Mouse (Mus musculus) stomach, embryonic 14.5 days (tissue): ENCODE data around the gene Asdurf. TPM values are rescaled to one million over a fixed set of nuclear protein-coding genes. Genes with fewer than 3 reads are reported as not detected.
"Not testable (repeated sequence)": the region's sequence is repeated elsewhere in the genome, so short reads cannot be mapped to it uniquely, and the experiment has no call there.

Experiments used
- ATAC-seq: fragments of 200-750 bp; cut with Nextera tagmentation; 2 replicates; pipeline ENCODE4 v1.8.0; 2017; ENCODE audit warnings: low read depth, moderate TSS enrichment; ENCODE audit not compliant: insufficient number of reproducible peaks, insufficient read depth, low FRiP score
- H3K27ac ChIP-seq: fragments of 300-500 bp; sonication (generic); 2 replicates; pipeline ENCODE4 v1.5.1; 2014; ENCODE audit warnings: mild to moderate bottlenecking, low read length, moderate library complexity, mixed read lengths
- H3K27me3 ChIP-seq: fragments of 300-500 bp; sonication (generic); 2 replicates; pipeline ENCODE4 v1.6.1; 2014; ENCODE audit warnings: low read length, control low read depth, mixed read lengths; ENCODE audit not compliant: control insufficient read depth, insufficient read depth
- H3K36me3 ChIP-seq: fragments of 300-500 bp; sonication (generic); 2 replicates; pipeline ENCODE4 v1.6.1; 2014; ENCODE audit warnings: mild to moderate bottlenecking, control low read depth, low read length, moderate library complexity, mixed read lengths; ENCODE audit not compliant: control insufficient read depth, insufficient read depth
- H3K4me1 ChIP-seq: fragments of 300-500 bp; sonication (generic); 2 replicates; pipeline ENCODE4 v1.6.1; 2014; ENCODE audit warnings: low read length, control low read depth, mixed read lengths; ENCODE audit not compliant: control insufficient read depth, insufficient read depth
- H3K4me2 ChIP-seq: fragments of 300-500 bp; sonication (generic); replicated peaks from 2 replicates; pipeline ENCODE4 v1.6.1; 2014; ENCODE audit warnings: low read depth, low read length, control low read depth
- H3K4me3 ChIP-seq: fragments of 300-500 bp; sonication (generic); 2 replicates; pipeline ENCODE4 v1.5.1; 2014; ENCODE audit warnings: low read depth, low read length, control low read depth
- H3K9ac ChIP-seq: fragments of 300-500 bp; sonication (generic); replicated peaks from 2 replicates; pipeline ENCODE4 v1.6.1; 2014; ENCODE audit warnings: low read depth, mild to moderate bottlenecking, control low read depth, low read length, moderate library complexity, mixed read lengths
- H3K9me3 ChIP-seq: fragments of 300-500 bp; sonication (generic); 2 replicates; pipeline ENCODE4 v1.6.1; 2016; ENCODE audit warnings: low read depth, low read length, control low read depth; ENCODE audit not compliant: control insufficient read depth
- WGBS: fragments of 180-500 bp; shearing (Covaris S2); extraction: QIAGEN DNeasy Blood & Tissue Kit; methylation state at CpG from one replicate; pipeline ENCODE4 v1.1.7; 2014; 5-methylcytosine and 5-hydroxymethylcytosine counted together
- polyA plus RNA-seq: library from polyadenylated mRNA; unstranded; fragments of >200 nt; fragmentation: Nextera tagmentation; extraction: Ambion mirVana; gene quantifications from 2 replicates; pipeline ENCODE4 v1.2.1, GENCODE M21; 2014

Asdurf gene
- polyA plus RNA-seq: 13.9 and 17.8 TPM in 2 replicates

DNA sequence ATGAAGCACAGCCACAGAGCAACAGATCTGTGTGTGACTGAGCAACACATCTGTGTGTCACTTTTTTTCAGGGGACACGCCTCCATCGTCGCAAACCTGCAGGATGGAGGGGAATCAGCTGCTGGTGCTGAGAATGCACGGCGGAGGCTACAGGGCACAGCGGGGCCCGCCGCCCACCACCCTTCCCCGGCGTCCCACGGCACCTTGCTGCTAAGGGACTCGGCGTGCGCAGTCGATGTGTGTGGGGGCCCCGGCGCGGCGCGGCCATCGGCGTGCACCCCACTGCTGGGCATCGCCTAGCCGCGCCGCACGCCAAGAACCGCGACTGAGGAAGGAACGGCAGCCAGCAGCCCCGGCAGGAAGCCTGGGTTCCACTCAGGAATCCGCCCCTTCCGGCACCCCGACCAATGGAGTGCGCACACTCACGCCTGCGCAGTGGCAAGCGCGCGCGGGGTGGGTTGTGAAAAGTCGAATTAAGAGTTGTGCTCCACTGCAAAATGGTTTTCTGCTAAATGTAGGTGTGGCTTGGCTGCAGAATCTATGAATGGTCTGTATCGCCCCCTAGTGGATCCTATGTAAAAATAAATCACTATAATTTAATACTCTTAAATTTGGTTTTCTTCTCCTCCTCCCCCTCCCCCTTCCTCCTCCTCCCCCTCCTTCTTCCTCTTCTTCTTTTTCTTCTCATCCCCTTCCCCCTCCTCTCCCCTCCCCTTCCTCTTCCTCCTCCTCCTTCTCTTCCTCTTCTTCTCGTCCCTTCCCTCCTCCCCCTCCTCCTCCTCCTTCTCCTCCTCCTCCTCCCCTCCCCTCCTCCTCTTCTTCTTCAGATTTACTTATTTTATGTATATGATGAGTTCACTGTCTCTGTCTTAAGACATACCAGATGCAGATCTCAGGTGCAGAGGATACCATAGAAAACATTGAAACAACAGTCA, at the start of gene Asdurf, which contains the start of the genes Gm28551 and Asnsd1:
Gene Asdurf (minus strand): TSS at position 293 of the 935 bp plus-strand sequence.
Gene Gm28551 (minus strand): TSS at position 341 of the 935 bp plus-strand sequence.
Gene Asnsd1 (minus strand): TSS at position 426 of the 935 bp plus-strand sequence.
- Histone ChIP-seq H3K4me1 (peaks cover 5% of the 10 kb centered on the region; the same call in 1 of the 2 replicates), H3K27ac (peak within 1 kb of the TSS; percentile 81), H3K4me3 (peak within 1 kb of the TSS; percentile 80), H3K36me3 (peaks cover 10% of the 10 kb centered on the region), H3K9me3 (no peaks in the 10 kb centered on the region), H3K27me3 (no peaks in the 10 kb centered on the region), H3K4me2 (peak within 1 kb of the TSS; percentile 38), H3K9ac (peak within 1 kb of the TSS; percentile 93)
- WGBS: under 1% methylated on average over 44 of the region's 44 CpGs
- peak; percentile 100 for ATAC-seq

DNA sequence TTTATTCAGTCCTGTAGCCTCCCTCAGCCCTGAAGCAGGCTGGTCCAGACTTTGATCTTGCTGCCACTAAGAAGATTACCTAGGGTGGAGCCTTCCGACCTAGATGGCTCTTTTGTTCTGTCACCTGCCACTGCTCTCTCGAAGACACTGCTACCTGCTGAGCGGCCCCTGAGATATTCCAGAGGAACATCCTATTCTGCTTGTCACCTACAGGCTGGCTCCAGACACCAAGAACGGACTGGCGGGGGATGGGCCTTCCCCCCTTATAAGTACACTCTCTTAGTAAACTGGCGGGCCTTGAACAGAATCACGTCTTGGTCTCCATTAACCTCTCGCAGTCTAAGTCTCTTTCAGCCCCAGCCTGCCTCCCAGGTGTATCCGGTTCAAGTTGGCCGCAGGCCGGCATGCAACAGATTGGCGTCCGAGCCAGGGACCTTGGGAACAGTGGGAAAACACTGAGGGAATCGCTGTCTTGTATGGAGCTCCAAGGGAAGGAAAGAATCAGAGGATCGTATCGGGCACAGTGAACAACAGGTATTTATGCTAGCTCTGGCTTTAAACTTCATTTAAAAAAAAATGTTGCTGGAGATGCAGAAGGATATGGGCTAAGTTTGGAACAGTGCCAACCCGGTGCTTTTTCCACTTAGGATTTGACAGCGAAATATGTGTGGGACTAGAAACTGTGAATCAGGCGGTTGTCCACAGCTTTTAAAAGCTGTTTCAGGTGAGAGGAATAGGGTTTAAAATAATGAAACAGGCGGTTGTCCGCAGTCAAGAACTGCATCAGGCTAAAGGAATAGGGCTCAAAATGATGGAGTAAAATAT, 41.7 kb upstream of the Asdurf start:
- H3K36me3 ChIP-seq, ATAC-seq, H3K4me1 ChIP-seq, H3K9ac ChIP-seq, H3K4me3 ChIP-seq, H3K9me3 ChIP-seq, H3K27me3 ChIP-seq, H3K27ac ChIP-seq: not testable (repeated sequence)
- 0 out of 2 replicates have a peak overlapping the region, but pooled peaks have one; percentile 7 for H3K4me2 ChIP-seq
- WGBS: 30% methylated on average over 21 of the region's 21 CpGs

DNA sequence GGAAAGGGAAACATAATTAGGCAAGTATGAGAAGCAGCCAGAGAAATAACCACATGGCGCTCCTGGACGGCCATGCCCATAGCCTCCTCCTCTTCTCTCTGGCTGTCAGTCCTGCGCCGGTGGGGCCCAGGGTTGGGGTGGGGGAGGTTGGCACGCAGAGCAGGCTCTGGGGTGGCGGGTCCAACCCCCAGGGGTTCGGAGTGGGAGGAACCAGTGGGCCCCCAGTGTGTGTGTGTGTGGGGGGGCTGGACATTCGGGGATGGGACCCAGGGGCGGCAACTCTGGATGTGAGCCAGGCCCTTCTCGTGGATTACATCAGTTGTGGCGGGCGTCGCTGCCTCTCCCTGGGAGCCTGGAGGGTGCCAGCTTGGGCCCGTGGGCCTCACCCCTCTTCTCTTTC, 36.3 kb upstream of the Asdurf start:
- no peak for ATAC-seq
- H3K9ac ChIP-seq: no peak overlapping the region
- H3K4me2 ChIP-seq: no peak overlapping the region
- no peaks in the 10 kb centered on the region for H3K9me3 ChIP-seq
- H3K27ac ChIP-seq: no peak overlapping the region
- H3K4me3 ChIP-seq: no peak overlapping the region
- H3K4me1 ChIP-seq: no peaks in the 10 kb centered on the region
- H3K36me3 ChIP-seq: no peaks in the 10 kb centered on the region
- 91% methylated on average over 11 of the region's 14 CpGs for WGBS
- H3K27me3 ChIP-seq: no peaks in the 10 kb centered on the region

- Histone ChIP-seq H3K9me3 (no peaks in the 10 kb centered on the region), H3K4me1 (no peaks in the 10 kb centered on the region), H3K9ac (no peak overlapping the region), H3K4me2 (no peak overlapping the region), H3K36me3 (no peaks in the 10 kb centered on the region), H3K27me3 (no peaks in the 10 kb centered on the region), H3K4me3 (no peak overlapping the region), H3K27ac (no peak overlapping the region)
- 70% methylated on average over 6 of the region's 6 CpGs for WGBS
- ATAC-seq: no peak
Measured at GRCm38 (mm10) chr1:53384085-53384688, 31.8 kb upstream of the Asdurf start.

DNA sequence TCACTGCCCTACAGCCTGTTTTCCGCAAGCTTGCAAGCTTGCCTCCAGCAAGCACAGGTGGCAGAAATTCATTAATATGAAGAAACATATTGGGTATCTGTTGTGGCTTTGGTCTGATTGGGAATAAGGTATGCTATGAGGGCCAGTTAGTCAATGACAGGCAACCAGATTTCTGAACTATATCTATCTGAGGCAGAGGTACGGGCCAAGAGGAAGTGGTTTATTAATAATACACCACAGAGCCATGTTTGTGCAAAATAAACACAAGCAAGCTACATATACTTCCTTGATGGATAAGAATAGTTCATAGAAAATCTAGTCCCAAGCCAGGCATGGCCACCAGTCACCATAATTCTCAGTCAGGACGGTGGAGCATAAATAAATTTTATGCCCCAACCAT, 25.3 kb upstream of the Asdurf start:
- 67% methylated on average over 3 of the region's 3 CpGs for WGBS
- Histone ChIP-seq H3K4me2 (no peak overlapping the region), H3K4me1 (no peaks in the 10 kb centered on the region), H3K36me3 (no peaks in the 10 kb centered on the region), H3K4me3 (no peak overlapping the region), H3K27ac (no peak overlapping the region), H3K27me3 (no peaks in the 10 kb centered on the region), H3K9me3 (no peaks in the 10 kb centered on the region), H3K9ac (no peak overlapping the region)
- no peak for ATAC-seq

- not testable (repeated sequence) for H3K27ac ChIP-seq, H3K36me3 ChIP-seq, H3K27me3 ChIP-seq, H3K4me3 ChIP-seq, H3K4me2 ChIP-seq, H3K9me3 ChIP-seq, H3K4me1 ChIP-seq, ATAC-seq, H3K9ac ChIP-seq
- 75% methylated on average over 2 of the region's 2 CpGs for WGBS
Measured at GRCm38 (mm10) chr1:53375965-53376364, 23.5 kb upstream of the Asdurf start.

DNA sequence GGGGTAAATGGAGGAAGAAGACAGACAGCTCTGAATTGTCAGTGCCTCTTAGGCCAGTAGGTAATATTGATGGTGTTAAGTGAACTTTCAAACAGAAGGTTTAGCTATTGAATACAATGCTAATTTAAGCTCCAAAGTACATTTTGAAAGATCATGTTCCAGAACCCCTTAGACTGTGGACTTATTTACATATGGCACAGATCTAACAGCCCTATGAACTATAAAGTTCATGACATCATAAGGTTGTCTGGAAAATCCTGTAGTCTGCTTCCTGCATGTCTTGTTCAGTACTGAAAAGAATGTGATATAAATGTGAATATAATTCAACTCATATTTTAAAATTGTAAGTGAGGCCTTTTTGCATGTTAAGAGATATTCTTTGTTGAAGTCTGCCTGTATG, 6.6 kb upstream of the Asdurf start:
- no peak for ATAC-seq
- no peak overlapping the region for H3K4me3 ChIP-seq
- H3K27ac ChIP-seq: no peak overlapping the region
- H3K27me3 ChIP-seq: no peaks in the 10 kb centered on the region
- H3K9me3 ChIP-seq: no peaks in the 10 kb centered on the region
- no peak overlapping the region for H3K9ac ChIP-seq
- no peaks in the 10 kb centered on the region for H3K36me3 ChIP-seq
- H3K4me1 ChIP-seq: no peaks in the 10 kb centered on the region
- no peak overlapping the region for H3K4me2 ChIP-seq

DNA sequence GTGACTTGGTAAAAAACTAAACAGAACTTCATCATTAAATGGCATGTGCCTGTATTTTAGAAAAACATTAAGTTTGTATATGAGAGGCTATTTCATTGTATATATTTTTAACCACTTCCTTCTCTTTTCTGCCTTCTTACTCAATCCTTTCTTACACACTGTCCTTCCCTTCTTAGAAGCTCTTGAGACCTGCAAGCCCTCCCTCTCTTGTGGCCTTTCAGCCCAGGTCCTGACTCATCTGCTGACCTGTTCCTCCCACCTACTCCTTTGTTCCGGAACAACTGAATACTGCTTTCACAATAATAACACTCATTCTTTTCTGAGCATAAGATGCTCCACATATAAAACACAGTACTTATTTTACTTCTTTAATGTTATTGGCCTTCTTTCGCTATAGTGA, 11.3 kb downstream of the Asdurf start:
- 96% methylated on average over 2 of the region's 2 CpGs for WGBS
- H3K36me3 ChIP-seq: peaks cover 17% of the 10 kb centered on the region

More for the DNA sequence above, 11.3 kb downstream of the Asdurf start:
- Histone ChIP-seq H3K4me2 (no peak overlapping the region), H3K27ac (no peak overlapping the region), H3K4me3 (no peak overlapping the region), H3K9me3 (peaks cover 4% of the 10 kb centered on the region; the same call in 1 of the 2 replicates), H3K27me3 (no peaks in the 10 kb centered on the region), H3K9ac (no peak overlapping the region), H3K4me1 (no peaks in the 10 kb centered on the region)
- no peak for ATAC-seq
